Mouse (Mus musculus): ENCODE data around the gene Olfr807.

DNA sequence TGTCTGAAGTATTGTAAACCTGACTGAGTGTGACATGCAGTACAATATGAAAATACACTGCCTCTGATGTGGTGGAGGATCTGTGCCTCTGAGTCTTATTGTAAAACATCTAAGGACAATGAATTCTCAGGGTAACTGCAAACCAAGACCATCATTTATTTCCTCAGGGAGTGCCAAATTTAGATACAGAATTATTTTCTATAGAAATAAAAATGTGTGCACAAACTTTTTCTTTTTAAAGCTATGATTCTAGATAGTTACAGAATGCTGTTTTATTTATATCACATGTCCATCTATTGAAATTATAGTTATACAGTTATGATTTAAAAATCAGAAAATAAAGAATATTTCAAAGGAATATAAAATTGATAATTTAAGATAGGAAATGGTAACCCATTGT lies 15.8 kb downstream of the Olfr807 start, which contains the start of gene Olfr806:
- TF ChIP-seq CTCF (IDR thresholded peaks at IDR 0.05; ENCODE audit: low read depth, low read length) (no peak), GATA2 (IDR thresholded peaks at IDR 0.05; ENCODE audit: borderline replicate concordance, low read depth, low read length) (no peak), GATA1 (IDR thresholded peaks at IDR 0.05; ENCODE audit: borderline replicate concordance, low read length) (no peak), POLR2AphosphoS5 (IDR thresholded peaks at IDR 0.05; ENCODE audit: insufficient replicate concordance, low read depth, low read length) (no peak), TAL1 (conservative IDR thresholded peaks at IDR 0.05; ENCODE audit: low read depth, low read length) (no peak)
